Mouse (Mus musculus) embryonic facial prominence, embryonic 13.5 days (tissue): Measurements from ENCODE around the gene Ywhae. TPM values are rescaled to one million over a fixed set of nuclear protein-coding genes. Genes with fewer than 3 reads are reported as not detected.

ENCODE experiments used
- ATAC-seq: fragments of 200-750 bp; cut with Nextera tagmentation; 2 replicates; pipeline ENCODE4 v1.8.0; 2017; ENCODE audit warnings: low read depth; ENCODE audit not compliant: insufficient number of reproducible peaks, insufficient read depth, low FRiP score, low TSS enrichment
- H3K27ac ChIP-seq: fragments of 300-500 bp; sonication (generic); 2 replicates; pipeline ENCODE4 v1.5.1; 2015; ENCODE audit warnings: moderate library complexity, mild to moderate bottlenecking, inconsistent platforms
- H3K27me3 ChIP-seq: fragments of 300-500 bp; sonication (generic); 2 replicates; pipeline ENCODE4 v1.6.1; 2015; ENCODE audit warnings: mild to moderate bottlenecking, inconsistent platforms
- H3K36me3 ChIP-seq: fragments of 300-500 bp; sonication (generic); 2 replicates; pipeline ENCODE4 v1.6.1; 2015; ENCODE audit warnings: mild to moderate bottlenecking, inconsistent platforms
- H3K4me1 ChIP-seq: fragments of 300-500 bp; sonication (generic); 2 replicates; pipeline ENCODE4 v1.6.1; 2015; ENCODE audit warnings: inconsistent platforms
- H3K4me2 ChIP-seq: fragments of 300-500 bp; sonication (generic); 2 replicates; pipeline ENCODE4 v1.6.1; 2015; ENCODE audit warnings: moderate library complexity, mild to moderate bottlenecking, inconsistent platforms
- H3K4me3 ChIP-seq: fragments of 300-500 bp; sonication (generic); 2 replicates; pipeline ENCODE4 v1.5.1; 2015; ENCODE audit warnings: mild to moderate bottlenecking, inconsistent platforms
- H3K9ac ChIP-seq: fragments of 300-500 bp; sonication (generic); 2 replicates; pipeline ENCODE4 v1.6.1; 2015; ENCODE audit warnings: mild to moderate bottlenecking, inconsistent platforms
- H3K9me3 ChIP-seq: fragments of 300-500 bp; sonication (generic); 2 replicates; pipeline ENCODE4 v1.6.1; 2016; ENCODE audit warnings: inconsistent platforms
- WGBS: fragments of 180-500 bp; shearing (Covaris S2); methylation state at CpG from one replicate; pipeline ENCODE4 v1.1.7; 2015; ENCODE audit warnings: mixed read lengths; 5-methylcytosine and 5-hydroxymethylcytosine counted together
- polyA plus RNA-seq: library from polyadenylated mRNA; unstranded; fragments of >200 nt; fragmentation: Nextera tagmentation; extraction: Ambion mirVana; gene quantifications from 2 replicates; pipeline ENCODE4 v1.2.1, GENCODE M21; 2015

Gene Ywhae
- polyA plus RNA-seq, 1 experiment from 2014 or later = 992 TPM

GRCm38 (mm10) chr11:75768091-75768989 lies 35.7 kb downstream of the Ywhae start:
- Histone ChIP-seq H3K36me3 (peaks cover 55% of the 10 kb centered on the region), H3K27ac (0 out of 2 replicates have a peak overlapping the region, but pooled peaks have one; percentile 23), H3K4me2 (peak overlapping the region; percentile 62), H3K27me3 (no peaks in the 10 kb centered on the region), H3K4me1 (no peaks in the 10 kb centered on the region), H3K9me3 (no peaks in the 10 kb centered on the region), H3K4me3 (0 out of 2 replicates have a peak overlapping the region, but pooled peaks have one; percentile 33), H3K9ac (no peak overlapping the region)
- 58% methylated on average over 6 of the region's 6 CpGs for WGBS
- ATAC-seq = no peak

DNA sequence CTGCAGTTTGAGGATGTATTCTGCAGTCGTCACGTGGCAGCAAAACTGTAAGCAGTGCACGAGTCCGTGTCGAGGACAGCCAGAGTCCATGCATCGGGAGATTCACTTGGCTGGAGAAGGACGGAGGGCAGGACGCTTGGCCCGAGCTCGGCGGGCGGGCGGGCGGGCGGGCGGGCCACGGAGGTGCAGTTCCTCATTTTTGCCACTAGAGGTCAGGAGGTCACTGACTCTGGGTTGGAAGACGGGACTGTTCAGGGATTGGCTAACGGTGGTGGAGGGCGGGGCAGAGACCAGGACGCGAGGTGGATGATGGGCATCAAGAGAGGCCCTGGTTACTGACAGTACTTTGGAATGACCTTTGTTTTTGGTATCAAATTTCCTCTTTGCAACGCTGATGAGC lies 36.5 kb downstream of the Ywhae start:
- H3K9me3 ChIP-seq = no peaks in the 10 kb centered on the region
- peak overlapping the region; percentile 62 for H3K4me2 ChIP-seq
- H3K27ac ChIP-seq = 0 out of 2 replicates have a peak overlapping the region, but pooled peaks have one; percentile 23
- H3K27me3 ChIP-seq = no peaks in the 10 kb centered on the region
- ATAC-seq = peak; percentile 83
- no peaks in the 10 kb centered on the region for H3K4me1 ChIP-seq
- peak overlapping the region; percentile 55; the same call in 1 of the 2 replicates for H3K9ac ChIP-seq
- WGBS = under 1% methylated on average over 23 of the region's 23 CpGs
- peaks cover 53% of the 10 kb centered on the region for H3K36me3 ChIP-seq
- peak overlapping the region; percentile 33 for H3K4me3 ChIP-seq

- Histone ChIP-seq H3K27me3 (no peaks in the 10 kb centered on the region), H3K36me3 (peaks cover 38% of the 10 kb centered on the region)
Measured at GRCm38 (mm10) chr11:75772562-75772961, 39.9 kb downstream of the Ywhae start.

DNA sequence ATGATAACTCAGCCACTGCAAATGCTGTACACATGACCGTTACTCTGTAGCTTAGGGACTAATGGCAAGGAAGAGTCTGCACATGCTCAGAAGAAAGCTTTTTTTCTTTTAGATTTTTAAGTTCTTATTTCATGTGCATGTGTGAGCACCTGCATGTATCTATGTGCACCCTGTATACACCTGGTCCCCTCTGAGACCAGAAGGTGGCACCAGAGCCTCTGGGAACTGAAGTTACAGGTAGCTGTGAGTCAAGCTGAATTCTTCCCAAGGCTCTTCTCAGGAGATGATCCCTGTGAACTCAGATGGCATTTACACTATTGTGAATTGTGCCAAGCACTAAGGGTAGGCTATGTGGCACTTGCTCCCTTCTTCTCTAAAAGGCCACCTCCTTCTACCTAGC lies 43.2 kb downstream of the Ywhae start:
- WGBS = 91% methylated on average over 1 of the region's 1 CpGs
- no peaks in the 10 kb centered on the region for H3K27me3 ChIP-seq
- no peak for ATAC-seq
- H3K4me2 ChIP-seq = no peak overlapping the region
- H3K9ac ChIP-seq = no peak overlapping the region
- H3K4me3 ChIP-seq = no peak overlapping the region
- no peaks in the 10 kb centered on the region for H3K9me3 ChIP-seq
- H3K36me3 ChIP-seq = peaks cover 47% of the 10 kb centered on the region
- no peaks in the 10 kb centered on the region for H3K4me1 ChIP-seq
- H3K27ac ChIP-seq = no peak overlapping the region

More at GRCm38 (mm10) chr11:75772562-75772961, 39.9 kb downstream of the Ywhae start:
- no peak overlapping the region for H3K4me2 ChIP-seq
- no peaks in the 10 kb centered on the region for H3K9me3 ChIP-seq
- no peak overlapping the region for H3K4me3 ChIP-seq
- 76% methylated on average over 5 of the region's 5 CpGs for WGBS
- no peaks in the 10 kb centered on the region for H3K4me1 ChIP-seq
- H3K9ac ChIP-seq = no peak overlapping the region
- H3K27ac ChIP-seq = no peak overlapping the region
- no peak for ATAC-seq

- 17% methylated on average over 6 of the region's 6 CpGs for WGBS
- ATAC-seq = no peak
- Histone ChIP-seq H3K36me3 (peaks cover 21% of the 10 kb centered on the region), H3K4me2 (no peak overlapping the region), H3K9ac (no peak overlapping the region), H3K27ac (no peak overlapping the region), H3K4me3 (no peak overlapping the region), H3K4me1 (no peaks in the 10 kb centered on the region), H3K9me3 (no peaks in the 10 kb centered on the region), H3K27me3 (0 out of 2 replicates have a peak, but pooled peaks cover 3% of the 10 kb centered on the region)
Measured at GRCm38 (mm10) chr11:75781919-75782318, 49.2 kb downstream of the Ywhae start.

- H3K27ac ChIP-seq = no peak overlapping the region
- H3K4me1 ChIP-seq = no peaks in the 10 kb centered on the region
- peaks cover 17% of the 10 kb centered on the region for H3K36me3 ChIP-seq
- ATAC-seq = no peak
- H3K4me3 ChIP-seq = no peak overlapping the region
- no peak overlapping the region for H3K4me2 ChIP-seq
- H3K9ac ChIP-seq = no peak overlapping the region
- WGBS = 83% methylated on average over 5 of the region's 5 CpGs
- H3K9me3 ChIP-seq = no peaks in the 10 kb centered on the region
- H3K27me3 ChIP-seq = 0 out of 2 replicates have a peak, but pooled peaks cover 3% of the 10 kb centered on the region
Measured at GRCm38 (mm10) chr11:75783799-75784198, 51.1 kb downstream of the Ywhae start.

DNA sequence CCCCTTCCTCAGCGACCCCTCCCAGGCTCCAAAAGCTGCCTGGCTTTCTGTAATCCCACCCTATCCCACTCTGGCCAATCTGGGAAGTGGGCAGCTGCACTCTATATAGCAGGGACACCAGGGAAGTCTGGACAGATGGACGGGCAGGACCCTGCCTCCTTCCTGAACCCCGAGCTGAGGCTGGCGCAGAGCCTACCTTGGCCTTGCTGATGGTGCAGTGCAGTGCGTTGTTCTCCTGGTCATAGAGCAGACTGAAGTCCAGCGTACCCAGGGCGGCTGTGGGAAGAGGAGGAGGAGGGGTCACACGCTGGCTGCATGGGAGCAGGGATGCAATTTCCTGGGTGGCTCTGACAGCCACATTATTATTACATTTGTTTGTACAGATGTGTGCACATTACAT lies 53.2 kb downstream of the Ywhae start:
- peaks cover 11% of the 10 kb centered on the region; the same call in 1 of the 2 replicates for H3K27me3 ChIP-seq
- H3K4me1 ChIP-seq = no peaks in the 10 kb centered on the region
- H3K27ac ChIP-seq = no peak overlapping the region
- H3K4me3 ChIP-seq = no peak overlapping the region
- no peaks in the 10 kb centered on the region for H3K9me3 ChIP-seq
- WGBS = 81% methylated on average over 8 of the region's 8 CpGs
- H3K36me3 ChIP-seq = 0 out of 2 replicates have a peak, but pooled peaks cover 4% of the 10 kb centered on the region
- H3K9ac ChIP-seq = no peak overlapping the region
- ATAC-seq = no peak
- no peak overlapping the region for H3K4me2 ChIP-seq

DNA sequence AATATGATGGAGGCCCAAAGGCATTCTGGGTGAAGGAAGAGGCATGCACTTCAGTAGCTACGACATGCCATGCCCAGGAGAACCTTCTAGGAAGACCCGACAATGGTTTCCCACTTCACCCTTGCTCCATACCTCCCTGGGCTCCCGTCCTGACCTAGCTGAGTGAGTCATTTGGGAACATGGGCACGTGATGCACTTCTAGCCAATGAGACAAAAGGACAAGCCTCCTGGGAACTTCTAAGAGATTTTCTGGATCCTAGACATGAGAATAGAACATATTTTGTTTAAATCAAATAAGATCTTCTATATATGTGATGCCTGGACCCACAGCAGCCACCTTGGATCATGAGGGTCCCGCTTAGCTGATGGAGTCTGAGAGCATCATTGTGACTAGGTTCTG lies 59.9 kb downstream of the Ywhae start:
- Histone ChIP-seq H3K27me3 (peaks cover 61% of the 10 kb centered on the region), H3K4me3 (no peak overlapping the region), H3K4me1 (peaks cover 27% of the 10 kb centered on the region), H3K9ac (no peak overlapping the region), H3K36me3 (no peaks in the 10 kb centered on the region), H3K27ac (no peak overlapping the region), H3K4me2 (no peak overlapping the region), H3K9me3 (no peaks in the 10 kb centered on the region)
- 75% methylated on average over 5 of the region's 5 CpGs for WGBS
- no peak for ATAC-seq

DNA sequence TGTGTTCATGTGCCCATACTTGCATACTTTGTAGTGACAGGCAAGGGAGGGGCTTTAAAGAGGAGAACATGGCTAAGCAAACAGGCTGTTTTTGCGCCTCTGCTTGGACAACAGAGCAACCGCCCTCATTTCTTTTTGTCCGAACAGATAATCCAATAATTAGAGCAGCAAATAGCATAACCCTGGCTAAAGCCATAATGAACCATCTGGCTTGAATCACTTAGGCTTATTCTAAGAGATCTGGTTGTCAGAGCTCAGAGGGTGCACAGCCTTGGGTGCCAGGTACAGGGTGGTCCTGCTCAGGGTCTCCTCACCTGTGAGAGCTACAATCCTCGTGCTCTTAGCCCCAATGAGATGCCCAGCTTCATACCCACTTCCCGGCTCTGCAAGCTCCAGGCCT lies 60.7 kb downstream of the Ywhae start:
- no peak overlapping the region for H3K4me3 ChIP-seq
- 60% methylated on average over 5 of the region's 5 CpGs for WGBS

DNA sequence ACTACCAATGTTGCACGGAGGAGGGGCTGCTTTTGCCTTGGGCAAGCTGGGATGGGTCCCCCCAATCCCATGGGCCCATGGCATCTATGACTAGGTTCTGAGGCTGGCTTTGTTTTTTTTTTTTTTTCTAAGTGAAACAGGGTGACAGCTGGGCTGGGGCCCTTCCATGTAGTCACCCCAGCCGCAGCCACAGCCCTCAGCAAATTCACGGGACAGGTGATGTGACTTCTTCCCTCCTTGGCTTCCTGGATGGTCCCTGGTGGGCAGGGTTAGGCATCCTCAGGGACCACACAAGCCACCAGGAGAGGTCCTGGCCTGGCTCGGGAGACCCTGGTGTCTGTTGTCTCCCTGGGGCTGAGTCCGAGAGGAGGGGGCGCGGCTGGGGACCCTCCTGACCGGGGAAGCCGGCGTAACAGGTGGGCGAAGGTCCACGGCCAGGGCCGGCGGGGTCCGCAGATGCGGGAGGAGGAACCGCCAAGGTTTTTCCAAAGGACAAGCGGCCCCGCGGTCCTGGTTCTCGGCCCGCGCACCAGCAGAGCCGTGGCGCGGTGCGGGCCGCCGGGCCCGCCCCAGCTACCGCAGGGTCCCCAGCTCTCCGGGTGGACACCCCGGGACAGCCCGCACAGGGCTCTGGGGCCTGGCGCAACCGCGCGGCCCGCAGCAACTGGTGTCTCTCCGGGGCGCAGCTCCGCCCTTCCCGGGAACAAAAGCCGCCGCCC lies 62.1 kb downstream of the Ywhae start:
- Histone ChIP-seq H3K36me3 (no peaks in the 10 kb centered on the region), H3K27me3 (peaks cover 72% of the 10 kb centered on the region), H3K9me3 (no peaks in the 10 kb centered on the region), H3K4me1 (peaks cover 27% of the 10 kb centered on the region), H3K27ac (0 out of 2 replicates have a peak overlapping the region, but pooled peaks have one; percentile 39), H3K4me2 (peak overlapping the region; percentile 75), H3K4me3 (peak overlapping the region; percentile 60), H3K9ac (peak overlapping the region; percentile 82)
- no peak for ATAC-seq
- 6% methylated on average over 45 of the region's 45 CpGs for WGBS

More for the DNA sequence above, 60.7 kb downstream of the Ywhae start:
- no peak overlapping the region for H3K27ac ChIP-seq
- H3K9me3 ChIP-seq = no peaks in the 10 kb centered on the region
- no peaks in the 10 kb centered on the region for H3K36me3 ChIP-seq
- peaks cover 27% of the 10 kb centered on the region for H3K4me1 ChIP-seq
- no peak overlapping the region for H3K9ac ChIP-seq
- ATAC-seq = no peak
- H3K27me3 ChIP-seq = peaks cover 70% of the 10 kb centered on the region
- no peak overlapping the region for H3K4me2 ChIP-seq

DNA sequence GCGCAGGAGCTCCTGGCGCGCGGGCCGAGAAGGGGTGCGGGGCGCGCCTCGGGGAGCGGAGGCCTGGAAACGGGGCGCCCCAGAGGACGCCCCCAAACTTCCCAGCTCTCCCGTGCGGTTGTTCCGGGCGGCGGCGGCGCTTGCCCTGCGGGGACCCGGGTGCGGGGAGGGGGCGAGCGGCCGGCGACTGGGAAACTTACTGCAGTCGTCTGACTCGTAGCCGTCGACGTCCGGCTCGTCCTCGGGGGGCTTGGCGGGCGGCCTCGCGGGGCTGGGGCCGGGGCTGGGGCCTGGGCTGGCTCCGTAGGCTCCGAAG lies 62.6 kb downstream of the Ywhae start:
- peaks cover 27% of the 10 kb centered on the region for H3K4me1 ChIP-seq
- peaks cover 67% of the 10 kb centered on the region for H3K27me3 ChIP-seq
- peak overlapping the region; percentile 82 for H3K9ac ChIP-seq
- ATAC-seq = no peak
- H3K4me3 ChIP-seq = peak overlapping the region; percentile 60
- H3K4me2 ChIP-seq = peak overlapping the region; percentile 75
- H3K27ac ChIP-seq = 0 out of 2 replicates have a peak overlapping the region, but pooled peaks have one; percentile 39
- no peaks in the 10 kb centered on the region for H3K9me3 ChIP-seq
- no peaks in the 10 kb centered on the region for H3K36me3 ChIP-seq
- 1% methylated on average over 42 of the region's 42 CpGs for WGBS
